Mouse (Mus musculus): ENCODE results near the gene Npy5r. TPM values are rescaled to one million over a fixed set of nuclear protein-coding genes. Genes with fewer than 3 reads are reported as not detected.

Gene Npy5r
- 6.0 TPM for polyA plus RNA-seq (2015; fragmentation: Illumina TruSeq; extraction: RNeasy Lipid Tissue Mini Kit (QIAGEN cat#74804); ENCODE audit: low read depth, low replicate concordance)

DNA sequence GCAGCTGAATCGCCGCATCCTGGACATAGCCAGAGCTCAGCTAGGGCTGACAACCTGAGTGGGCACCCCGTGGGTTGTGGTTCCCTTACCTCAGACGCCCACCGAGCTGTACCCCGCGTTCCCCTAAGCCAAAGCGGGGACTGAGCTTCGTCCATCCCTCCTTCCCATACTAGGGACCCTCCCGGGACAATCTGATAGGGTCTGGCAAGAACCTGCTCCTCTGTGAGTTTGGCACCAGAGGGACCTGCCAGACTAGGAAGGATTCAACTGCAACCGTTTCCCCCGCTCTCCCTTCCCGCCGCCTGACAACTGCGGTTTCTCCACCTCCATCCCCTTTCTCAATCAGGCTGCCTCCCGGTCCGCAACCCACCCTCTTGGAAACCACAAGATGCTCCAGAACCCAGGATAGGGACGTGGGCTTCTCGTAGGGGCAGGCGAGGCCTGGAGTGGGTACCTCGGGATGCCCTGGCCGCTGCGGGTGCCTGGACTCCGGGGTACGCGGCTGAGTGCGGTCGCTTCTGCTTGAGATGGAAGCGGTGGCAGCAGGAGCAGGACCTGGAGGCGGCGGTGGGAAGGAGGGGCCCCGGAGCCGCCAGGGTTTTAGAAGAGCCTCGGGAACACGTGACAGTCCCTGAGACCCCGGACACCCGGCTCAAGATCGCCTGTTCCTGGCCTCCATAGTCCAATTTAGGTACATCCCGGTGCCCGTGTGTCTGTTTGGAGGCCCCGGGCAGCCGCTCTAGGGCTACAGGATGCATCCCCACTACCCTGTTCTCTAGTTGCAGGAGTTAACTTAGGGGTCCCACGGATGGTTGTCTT, at the start of gene Npy5r:
Gene Npy5r (minus strand): TSS at position 618 of the 819 bp plus-strand sequence.

DNA sequence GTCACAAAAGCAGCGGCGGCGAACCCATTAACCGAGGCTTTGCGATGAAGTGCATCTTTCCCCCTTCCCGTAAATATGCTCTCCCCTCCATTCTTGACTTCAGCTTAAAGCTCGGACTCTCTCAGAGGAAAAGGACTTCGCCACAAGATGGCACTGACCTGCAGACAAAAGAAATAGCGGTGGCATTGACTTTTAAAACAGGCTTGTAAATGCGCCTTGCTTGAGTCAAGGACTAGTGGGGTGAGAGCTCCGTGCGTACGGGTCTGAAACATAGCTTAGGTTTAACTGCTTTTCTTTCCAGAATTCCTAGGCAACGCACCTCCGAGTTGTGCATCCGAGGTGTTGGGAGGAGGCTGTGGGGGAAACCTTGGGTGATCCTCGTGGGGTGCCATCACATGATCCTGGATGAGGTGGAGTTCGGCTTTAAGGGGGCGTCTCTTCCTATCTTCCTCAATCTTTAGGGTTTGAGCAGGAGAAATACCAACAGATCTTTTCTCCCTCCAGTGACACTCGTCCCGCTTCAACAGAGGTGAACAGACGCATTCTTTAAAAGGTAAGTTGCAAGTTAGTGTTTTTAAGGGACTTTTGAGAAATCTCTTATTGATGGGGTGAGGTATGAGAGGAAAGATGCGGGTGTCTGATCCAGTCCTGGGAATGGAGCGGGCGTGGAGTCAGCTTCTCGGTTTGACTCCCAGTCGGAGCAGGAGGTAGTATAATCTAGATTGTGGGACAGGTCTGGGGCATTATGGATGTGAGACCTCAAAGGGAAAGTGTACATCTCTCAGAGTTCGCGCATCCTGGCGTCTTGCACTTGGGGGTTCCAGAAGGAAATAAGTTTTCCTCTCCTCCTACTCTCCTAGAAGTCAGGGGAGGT, 9.3 kb upstream of the Npy5r start, which contains the start of gene Npy1r:
Gene Npy1r (plus strand): TSS at position 223 of the 874 bp plus-strand sequence.

Other genes with a start within 250 kb of the Npy5r start
- gene Tma16, start 201.6 kb downstream of the Npy5r start, polyA plus RNA-seq (2015; fragmentation: Illumina TruSeq; extraction: RNeasy Lipid Tissue Mini Kit (QIAGEN cat#74804); ENCODE audit: low read depth, low replicate concordance): 9.1 TPM
- 0.15 TPM for gene Tktl2, start 176.4 kb downstream of the Npy5r start, polyA plus RNA-seq (2015; fragmentation: Illumina TruSeq; extraction: RNeasy Lipid Tissue Mini Kit (QIAGEN cat#74804); ENCODE audit: low read depth, low replicate concordance)
- 22.1 TPM for gene Npy1r, start 9.1 kb upstream of the Npy5r start, polyA plus RNA-seq (2015; fragmentation: Illumina TruSeq; extraction: RNeasy Lipid Tissue Mini Kit (QIAGEN cat#74804); ENCODE audit: low read depth, low replicate concordance)
- gene Naf1, start 172.1 kb upstream of the Npy5r start, polyA plus RNA-seq (2015; fragmentation: Illumina TruSeq; extraction: RNeasy Lipid Tissue Mini Kit (QIAGEN cat#74804); ENCODE audit: low read depth, low replicate concordance): 12.0 TPM